Mouse (Mus musculus) myocyte (in vitro differentiated cells): ENCODE results near the gene Ncoa1.

Source experiments
- CEBPB ChIP-seq: IDR thresholded peaks from 2 replicates; pipeline ENCODE4 v1.6.1; 2011; ENCODE audit warnings: mild to moderate bottlenecking, moderate library complexity; ENCODE audit not compliant: poor library complexity, insufficient read depth, severe bottlenecking
- E2F4 ChIP-seq: IDR thresholded peaks from one replicate; pipeline ENCODE4 v1.6.1; 2011; ENCODE audit warnings: mild to moderate bottlenecking, control low read depth, moderate library complexity; ENCODE audit not compliant: insufficient read depth
- MAX ChIP-seq: IDR thresholded peaks from one replicate; pipeline ENCODE4 v1.6.1; 2011; ENCODE audit warnings: low read depth, mild to moderate bottlenecking, control low read depth
- MYOD1 ChIP-seq, 3 experiments: IDR thresholded peaks; one replicate each; pipeline ENCODE4 v1.6.1; 2011; ENCODE audit warnings: control low read depth in 2 of 3, low read depth in 2 of 3, mild to moderate bottlenecking in 2 of 3, moderate library complexity in 1 of 3; ENCODE audit not compliant: insufficient read length in 2 of 3, control insufficient read depth in 1 of 3
- MYOG ChIP-seq, 3 experiments: IDR thresholded peaks; one replicate each; pipeline ENCODE4 v1.6.1; 2011; ENCODE audit warnings: control low read depth in 2 of 3, low read depth in 2 of 3, mild to moderate bottlenecking in 2 of 3; ENCODE audit not compliant: insufficient read length in 2 of 3, control insufficient read depth in 1 of 3, insufficient read depth in 1 of 3
- POLR2A ChIP-seq: IDR thresholded peaks from one replicate; pipeline ENCODE4 v1.6.1; 2011; ENCODE audit warnings: low read depth, mild to moderate bottlenecking, control low read depth, moderate library complexity; ENCODE audit not compliant: insufficient read length
- TCF12 ChIP-seq: IDR thresholded peaks from one replicate; pipeline ENCODE4 v1.6.1; 2011; ENCODE audit warnings: mild to moderate bottlenecking, control low read depth; ENCODE audit not compliant: poor library complexity, insufficient read depth, severe bottlenecking
- TCF3 ChIP-seq: IDR thresholded peaks from one replicate; pipeline ENCODE4 v1.6.1; 2011; ENCODE audit warnings: low read depth, control low read depth; ENCODE audit not compliant: insufficient read length
- USF1 ChIP-seq: IDR thresholded peaks from one replicate; pipeline ENCODE4 v1.6.1; 2011; ENCODE audit warnings: low read depth, mild to moderate bottlenecking, control low read depth, moderate library complexity

DNA sequence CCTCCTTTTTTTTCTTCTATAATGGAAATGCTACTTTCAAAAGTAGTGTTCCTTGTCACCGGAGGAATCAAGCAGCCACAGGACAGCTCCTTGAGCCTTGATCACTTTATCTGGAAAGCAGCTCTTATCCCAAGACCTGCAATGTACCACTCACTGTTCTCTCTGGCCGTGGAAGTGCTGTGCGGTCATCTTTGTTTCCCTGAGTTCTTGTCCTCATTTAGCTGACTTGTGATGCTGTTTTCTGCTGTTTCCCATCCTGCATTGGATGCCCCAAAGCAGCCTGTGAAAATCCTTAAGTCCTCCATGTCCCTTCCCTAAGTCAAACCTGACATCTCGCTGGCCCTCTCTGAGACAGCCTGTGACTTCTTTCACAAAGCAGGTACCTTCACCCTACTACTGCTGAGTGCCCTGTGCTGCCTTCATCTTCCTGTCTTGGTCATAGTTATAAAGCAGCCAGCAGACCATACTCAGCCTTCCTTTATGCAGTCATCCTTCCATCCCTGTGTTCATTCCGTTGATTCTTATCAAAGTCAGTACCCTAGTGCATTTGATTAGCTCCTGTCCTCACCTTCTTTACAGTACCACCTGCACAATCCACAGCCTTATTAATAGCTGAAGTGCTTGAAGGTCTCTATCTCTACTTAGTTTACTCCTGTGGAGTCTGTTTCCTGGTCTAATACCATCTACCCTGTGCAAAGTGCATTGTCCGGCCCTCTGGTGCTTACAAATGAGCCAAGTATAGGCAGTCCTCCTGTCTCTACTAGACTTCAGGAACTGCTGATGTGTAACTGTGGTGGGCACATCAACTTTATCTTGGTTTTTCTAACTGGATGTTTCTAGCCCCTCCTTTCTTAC is 1.2 kb upstream of the Ncoa1 start:
- no peak for TF ChIP-seq POLR2A
- no peak for TF ChIP-seq TCF12
- TF ChIP-seq CEBPB, result no peak
- no peak for TF ChIP-seq E2F4
- no peak for TF ChIP-seq MYOD1 (IDR thresholded peaks at IDR 0.05; ENCODE audit: control insufficient read depth in 1 of 3, insufficient read length in 2 of 3, low read depth in 2 of 3)
- no peak for TF ChIP-seq MYOG (IDR thresholded peaks at IDR 0.05; ENCODE audit: control insufficient read depth in 1 of 3, insufficient read depth in 1 of 3, insufficient read length in 2 of 3, low read depth in 2 of 3)
- no peak for TF ChIP-seq TCF3
- TF ChIP-seq USF1, result no peak
- no peak for TF ChIP-seq MAX
